Mouse (Mus musculus) MEL-GATA-1-ER (cell line): ENCODE data around the gene Ccnk.

Source experiments
- DNase-seq: peaks from one replicate; pipeline ENCODE4 v3.0.0-alpha.2; 2012; ENCODE audit warnings: low read depth; ENCODE audit errors: extremely low read depth

Ccnk gene

GRCm38 (mm10) chr12:108187541-108188091 lies 8.2 kb downstream of the Ccnk start:
- DNase-seq: no peak

- DNase-seq: no peak
Observed at GRCm38 (mm10) chr12:108193878-108194277, 14.5 kb downstream of the Ccnk start.

GRCm38 (mm10) chr12:108195761-108196160 lies 16.4 kb downstream of the Ccnk start:
- DNase-seq: no peak

GRCm38 (mm10) chr12:108198447-108198846 lies 19.1 kb downstream of the Ccnk start:
- no peak for DNase-seq

DNA sequence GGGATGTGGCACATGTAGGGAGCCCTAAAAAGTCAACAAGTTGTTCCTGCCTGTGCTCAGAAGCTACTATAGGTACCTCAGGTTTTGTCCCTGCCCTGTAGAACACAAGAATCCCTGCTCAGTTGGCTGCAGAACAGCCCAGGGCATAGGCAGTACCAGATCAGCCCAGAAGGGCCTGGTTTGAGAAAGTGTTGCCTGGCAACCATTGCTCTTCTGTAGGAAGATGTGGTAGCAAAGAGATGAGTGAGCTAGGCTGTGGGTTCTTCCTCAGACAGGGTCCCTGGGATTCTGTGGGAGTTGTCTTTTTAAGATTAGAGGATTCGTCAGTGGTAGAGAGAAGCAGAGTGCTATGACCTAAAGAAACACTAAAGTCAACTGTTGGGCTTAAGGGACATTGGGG lies 20.7 kb downstream of the Ccnk start:
- DNase-seq: no peak

GRCm38 (mm10) chr12:108203895-108204294 lies 24.5 kb downstream of the Ccnk start:
- DNase-seq: no peak

DNA sequence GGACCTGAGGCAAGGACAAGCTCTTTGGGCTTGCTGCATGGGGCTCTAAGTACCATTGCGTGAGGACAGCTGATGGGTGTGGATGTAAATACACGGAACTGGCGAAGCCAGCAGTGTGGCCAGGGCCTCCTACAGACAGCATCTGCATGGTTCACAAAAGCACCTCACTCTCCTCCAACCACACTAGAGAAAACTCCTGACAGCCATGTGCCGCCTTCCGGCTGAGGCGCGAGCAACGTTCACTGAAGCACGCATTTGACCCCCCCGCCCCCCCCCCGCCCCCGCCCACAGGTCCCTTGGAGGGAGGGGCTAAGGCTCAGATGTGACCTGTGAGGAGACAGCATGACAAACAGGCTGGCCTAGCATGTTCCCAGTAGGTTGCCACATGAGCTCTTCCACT lies 25.6 kb downstream of the Ccnk start:
- no peak for DNase-seq

GRCm38 (mm10) chr12:108206641-108207040 lies 27.3 kb downstream of the Ccnk start:
- DNase-seq: no peak

- no peak for DNase-seq
Observed at GRCm38 (mm10) chr12:108208216-108208615, 28.8 kb downstream of the Ccnk start.

- DNase-seq: no peak
Observed at GRCm38 (mm10) chr12:108208726-108209438, 29.5 kb downstream of the Ccnk start.

DNA sequence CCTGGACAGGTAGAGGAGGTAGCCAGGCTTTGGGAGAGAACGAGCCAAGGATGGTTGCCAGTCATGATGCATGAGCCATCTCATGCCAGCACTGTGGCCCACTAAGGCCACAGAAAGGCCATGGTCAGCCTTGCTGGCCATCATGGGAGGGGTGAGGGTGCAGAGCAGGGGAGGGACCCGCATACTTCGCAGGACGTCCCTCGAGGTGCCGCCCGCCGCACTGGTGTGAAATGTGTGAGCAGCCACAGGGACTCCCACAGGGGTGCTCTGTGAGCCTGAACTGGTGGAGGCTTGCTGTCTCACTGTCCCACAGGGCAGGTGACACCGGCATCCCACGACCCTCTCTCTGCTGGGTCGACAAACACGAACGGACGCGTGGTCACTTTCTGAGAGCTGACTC lies 31.2 kb downstream of the Ccnk start:
- no peak for DNase-seq

- no peak for DNase-seq
Observed at GRCm38 (mm10) chr12:108212071-108212470, 32.7 kb downstream of the Ccnk start.

DNA sequence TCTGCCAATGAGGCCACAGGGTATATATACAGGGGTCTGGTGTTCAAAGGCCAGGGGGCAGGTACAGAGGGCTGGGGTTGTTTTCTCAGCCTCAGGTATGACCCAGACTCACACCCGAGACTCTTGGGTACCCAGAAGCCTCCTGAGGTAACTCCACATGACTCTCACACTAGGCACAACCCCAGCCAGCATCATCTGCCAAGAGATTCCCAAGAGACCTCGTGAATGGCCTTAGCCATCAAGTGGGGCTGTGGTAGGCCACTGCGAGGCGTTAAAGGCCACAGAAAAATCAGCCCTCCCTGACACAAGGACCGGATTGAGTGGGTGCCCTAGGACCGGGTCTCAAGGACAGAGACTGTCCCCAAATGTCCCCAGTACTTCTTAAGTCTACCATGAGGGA lies 33.1 kb downstream of the Ccnk start:
- DNase-seq: no peak

DNA sequence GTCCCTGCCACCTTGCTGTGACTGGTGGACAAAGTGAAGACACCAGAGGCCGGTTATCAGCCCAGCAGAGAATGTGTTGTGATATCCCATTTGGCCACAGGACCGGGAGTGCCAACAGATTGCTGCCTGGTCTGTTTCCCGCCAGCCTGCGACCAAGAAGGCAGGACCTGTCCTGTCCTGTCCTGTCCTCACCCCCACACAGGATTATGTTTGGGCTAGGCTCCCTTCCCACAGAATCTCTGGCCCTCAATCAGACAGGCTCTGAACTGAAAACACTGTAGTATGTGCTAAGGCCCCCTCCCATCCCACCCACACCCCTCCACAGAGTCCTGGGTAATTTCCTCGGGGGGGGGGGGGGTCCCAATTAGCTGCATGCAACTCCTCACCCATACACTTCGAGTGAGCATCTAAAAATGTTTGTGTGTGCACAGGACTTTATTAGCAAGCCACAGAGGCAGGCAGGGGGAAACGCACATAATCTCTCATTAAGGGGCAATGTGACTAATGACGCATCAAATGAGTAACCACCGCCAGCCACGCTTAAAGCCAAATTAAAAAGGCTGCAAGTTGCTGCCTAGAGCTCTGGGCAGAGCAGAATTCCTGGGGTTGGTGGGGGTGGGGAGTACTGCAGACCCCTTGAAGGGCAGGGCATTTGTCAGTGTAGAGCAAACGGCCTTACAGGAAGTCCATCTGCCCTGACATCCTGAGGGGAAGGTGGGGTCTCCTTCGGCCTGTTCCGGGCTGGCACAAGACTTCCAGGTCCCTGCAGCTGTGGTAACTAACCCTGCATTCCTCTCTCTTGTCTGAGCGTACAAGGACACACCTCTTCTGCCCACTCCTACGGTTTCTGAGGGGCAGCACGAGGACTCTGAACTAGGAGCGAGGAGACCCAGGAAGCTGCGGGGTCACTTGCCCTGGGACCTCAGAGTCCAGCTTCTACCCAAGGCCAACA lies 34.0 kb downstream of the Ccnk start:
- DNase-seq: no peak

DNA sequence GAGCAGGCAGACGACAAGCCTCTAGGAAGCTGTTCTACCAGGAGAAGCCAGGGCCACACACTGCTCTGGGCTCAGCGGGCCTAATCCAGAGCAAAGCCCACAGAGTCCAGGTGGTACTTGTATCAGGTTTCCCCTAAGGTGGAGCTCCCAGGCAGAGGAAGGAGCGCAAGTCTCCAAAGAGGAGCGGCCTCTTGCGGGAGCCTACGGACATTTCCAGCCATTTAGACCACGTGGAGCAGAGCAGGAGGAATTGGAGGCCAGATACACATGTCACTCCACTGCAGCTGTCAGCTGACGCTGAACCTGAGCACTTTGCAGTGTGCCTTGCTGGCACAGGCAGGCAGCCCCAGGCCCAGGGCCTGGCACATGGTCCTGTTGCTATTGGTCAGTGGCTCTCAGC lies 35.7 kb downstream of the Ccnk start:
- no peak for DNase-seq

DNA sequence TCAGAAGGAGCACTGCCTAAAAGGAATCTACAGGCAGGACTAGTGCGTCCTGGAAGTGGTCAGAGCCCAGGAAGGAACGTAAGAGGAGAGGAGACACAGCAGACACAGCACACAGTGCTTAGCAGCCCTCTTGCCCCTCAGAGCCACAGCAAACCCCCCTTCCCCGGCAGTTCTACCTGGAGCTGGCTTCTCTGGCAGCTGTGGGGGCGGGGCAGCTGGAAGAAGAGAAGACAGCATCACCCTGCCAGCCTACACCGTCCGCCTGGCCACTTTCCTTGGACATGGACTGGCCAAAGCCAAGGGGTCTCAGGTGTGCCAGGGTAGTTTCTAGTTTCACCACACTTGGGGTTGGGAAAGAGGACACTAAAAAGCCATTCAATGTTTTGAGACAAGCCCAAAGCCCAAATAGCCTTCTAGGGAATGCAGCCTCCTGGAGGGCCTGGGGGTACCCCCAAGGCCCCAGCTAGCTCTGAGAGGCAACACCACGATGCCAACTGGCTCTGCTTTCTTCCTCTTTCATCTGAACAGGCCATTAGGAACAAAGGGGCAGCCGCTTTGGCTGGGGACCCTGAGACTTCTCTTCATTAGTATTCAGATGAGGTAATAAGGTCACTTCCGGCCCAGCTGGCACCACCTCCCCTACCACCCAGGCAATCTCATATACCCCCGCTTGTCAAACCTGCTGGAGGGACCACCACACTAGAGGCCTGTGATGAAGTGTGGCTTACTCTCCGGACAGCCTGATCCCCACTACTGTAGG lies 37.4 kb downstream of the Ccnk start:
- no peak for DNase-seq

DNA sequence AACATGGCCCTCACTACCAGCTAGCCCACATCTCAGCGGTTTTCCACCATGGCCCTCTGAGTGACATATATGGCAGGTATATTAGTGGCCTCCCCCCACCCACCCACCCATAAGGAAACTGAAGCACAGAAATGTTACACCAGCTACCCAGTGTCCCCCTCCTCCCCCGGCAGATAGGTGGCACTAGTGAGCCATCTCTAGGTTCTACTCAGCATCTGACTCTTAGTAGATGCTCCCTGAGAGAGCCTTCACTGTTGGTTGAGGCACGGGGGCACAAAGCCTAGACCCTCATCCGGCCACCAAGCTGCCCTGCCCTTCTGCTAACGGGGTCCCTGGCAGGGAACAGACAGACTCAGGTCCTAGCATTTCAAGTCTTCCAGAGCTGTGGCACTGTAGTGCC lies 38.2 kb downstream of the Ccnk start:
- DNase-seq: no peak

DNA sequence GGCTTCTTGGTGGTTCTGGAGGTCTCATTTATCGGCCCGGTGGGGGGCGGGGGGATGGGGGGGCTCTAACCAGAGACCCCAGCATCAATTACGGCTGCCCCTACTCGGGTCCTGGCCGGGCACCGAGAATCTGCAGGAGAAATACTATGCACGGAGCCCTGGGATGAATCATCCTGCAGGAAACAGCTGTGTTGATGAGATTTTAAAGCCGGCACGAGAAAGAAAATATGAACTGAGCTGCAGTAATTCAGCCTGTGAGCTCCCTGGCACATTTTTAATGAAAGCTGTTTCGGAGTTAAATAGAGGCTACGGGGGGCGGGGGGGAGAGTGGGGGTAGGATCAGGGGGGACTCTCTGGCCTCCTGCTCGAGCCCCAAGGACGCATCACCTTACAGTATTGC lies 39.8 kb downstream of the Ccnk start:
- no peak for DNase-seq

- no peak for DNase-seq
Observed at GRCm38 (mm10) chr12:108219825-108220616, 40.6 kb downstream of the Ccnk start.

DNA sequence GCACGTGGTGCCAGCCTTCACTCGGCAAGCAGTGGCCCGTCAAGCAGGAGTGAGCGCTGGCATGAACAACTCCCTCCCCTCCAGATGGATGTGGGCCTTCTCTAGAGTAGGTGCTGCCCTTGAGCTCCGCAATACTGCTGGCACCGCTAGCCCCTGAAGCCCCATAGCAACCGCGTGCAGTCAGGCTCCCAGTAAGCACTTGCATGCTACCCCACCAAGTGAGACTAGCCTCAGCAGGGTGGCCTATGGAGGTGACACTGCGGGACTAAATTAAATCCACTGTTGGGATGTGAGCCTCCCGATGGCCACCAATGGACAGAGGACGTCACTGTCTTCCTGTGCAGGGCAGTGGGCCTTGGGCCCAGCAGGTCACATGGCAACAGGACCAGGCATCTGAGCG lies 41.2 kb downstream of the Ccnk start:
- no peak for DNase-seq

GRCm38 (mm10) chr12:108221206-108221605 lies 41.8 kb downstream of the Ccnk start:
- DNase-seq: no peak
